Mouse (Mus musculus) liver, embryonic 14.5 days (tissue): ENCODE results near the gene Cys1. TPM values are rescaled to one million over a fixed set of nuclear protein-coding genes. Genes with fewer than 3 reads are reported as not detected.
A peak's percentile ranks its signal among the peaks of the same experiment; 100 is the strongest.

Source experiments
- ATAC-seq: fragments of 200-750 bp; cut with Nextera tagmentation; 2 replicates; pipeline ENCODE4 v1.8.0; 2017; ENCODE audit warnings: moderate number of reproducible peaks, mild to moderate bottlenecking, moderate library complexity; ENCODE audit not compliant: insufficient read depth
- DNase-seq, 3 experiments: peaks; one replicate each; pipeline ENCODE4 v3.0.0-alpha.2; 2012 to 2013; ENCODE audit warnings: low read depth in 3 of 3, low spot score in 3 of 3
- H3K27ac ChIP-seq: fragments of 300-500 bp; sonication (generic); 2 replicates; pipeline ENCODE4 v1.5.1; 2014; ENCODE audit warnings: moderate library complexity, mild to moderate bottlenecking, control low read depth, inconsistent platforms
- H3K27me3 ChIP-seq: fragments of 300-500 bp; sonication (generic); 2 replicates; pipeline ENCODE4 v1.6.1; 2014; ENCODE audit warnings: mild to moderate bottlenecking, low read length, moderate library complexity; ENCODE audit not compliant: control insufficient read depth, insufficient read depth
- H3K36me3 ChIP-seq: fragments of 300-500 bp; sonication (generic); replicated peaks from 2 replicates; pipeline ENCODE4 v1.6.1; 2014; ENCODE audit warnings: low read depth; ENCODE audit not compliant: control insufficient read depth, insufficient read depth
- H3K4me1 ChIP-seq, 2 experiments: fragments of 200-500 bp in 1 of 2; fragments of 300-500 bp in 1 of 2; sonication (generic) in 1 of 2; replicated peaks; 2 replicates each; pipeline ENCODE4 v1.6.1; 2012 to 2014; ENCODE audit warnings: antibody characterized with exemption in 1 of 2, inconsistent platforms in 1 of 2, low read length in 1 of 2; ENCODE audit not compliant: control insufficient read depth in 2 of 2, insufficient read depth in 2 of 2
- H3K4me2 ChIP-seq: fragments of 300-500 bp; sonication (generic); 2 replicates; pipeline ENCODE4 v1.6.1; 2014; ENCODE audit warnings: low read depth, mild to moderate bottlenecking, control low read depth, moderate library complexity
- H3K4me3 ChIP-seq, 2 experiments: fragments of 200-500 bp in 1 of 2; fragments of 300-500 bp in 1 of 2; sonication (generic) in 1 of 2; 2 replicates each; pipeline ENCODE4 v1.5.1; 2012 to 2014; ENCODE audit warnings: low read depth in 2 of 2, low read length in 2 of 2, mild to moderate bottlenecking in 2 of 2, control low read depth in 1 of 2, inconsistent platforms in 1 of 2, moderate library complexity in 1 of 2; ENCODE audit not compliant: insufficient read depth in 1 of 2
- H3K9ac ChIP-seq: fragments of 300-500 bp; sonication (generic); replicated peaks from 2 replicates; pipeline ENCODE4 v1.6.1; 2014; ENCODE audit warnings: mild to moderate bottlenecking, control low read depth, moderate library complexity
- H3K9me3 ChIP-seq: fragments of 300-500 bp; sonication (generic); 2 replicates; pipeline ENCODE4 v1.6.1; 2016; ENCODE audit warnings: low read length, mixed read lengths; ENCODE audit not compliant: control insufficient read depth
- CTCF ChIP-seq: IDR thresholded peaks from 2 replicates; pipeline ENCODE4 v1.5.1; 2016; ENCODE audit warnings: antibody characterized with exemption, low read depth, control low read depth
- EP300 ChIP-seq: IDR thresholded peaks from 2 replicates; pipeline ENCODE4 v1.6.1; 2016; ENCODE audit warnings: antibody characterized with exemption, low read depth
- WGBS: fragments of 180-500 bp; shearing (Covaris S2); extraction: QIAGEN DNeasy Blood & Tissue Kit; methylation state at CpG from one replicate; pipeline ENCODE4 v1.1.7; 2014; ENCODE audit not compliant: insufficient replicate concordance; 5-methylcytosine and 5-hydroxymethylcytosine counted together
- polyA plus RNA-seq, 2 experiments: library from polyadenylated mRNA; depleted of rRNA in 1 of 2; stranded (reverse) in 1 of 2; unstranded in 1 of 2; fragments of >200 nt; fragmentation: Nextera tagmentation in 1 of 2; extraction: Ambion mirVana in 1 of 2; gene quantifications; 2 replicates each; pipeline versions ENCODE4 v1.2.1 to v1.2.3; 2012 to 2014

The Cys1 gene
- polyA plus RNA-seq, 2 experiments: 0.28 to 0.74 TPM

- Histone ChIP-seq H3K27ac (peak overlapping the region; percentile 79), H3K4me2 (peak overlapping the region; percentile 47), H3K4me1 (peaks cover 34 to 46% of the 10 kb centered on the region in 2 experiments), H3K27me3 (no peaks in the 10 kb centered on the region), H3K36me3 (peaks cover 47% of the 10 kb centered on the region), H3K9ac (peak overlapping the region; percentile 38; the same call in 1 of the 2 replicates), H3K9me3 (no peaks in the 10 kb centered on the region), H3K4me3 (peak overlapping the region in 1 of 2 experiments; percentile 14; a peak in 2 of 4 replicates)
- ATAC-seq (peak; percentile 87), DNase-seq (peak in 1 of 3 experiments; percentile 74)
- peak; percentile 96 for TF ChIP-seq EP300
- TF ChIP-seq CTCF: no peak
- WGBS: 38% methylated on average over 2 of the region's 2 CpGs
Measured at GRCm38 (mm10) chr12:24715268-24715896, 33.8 kb upstream of the Cys1 start.

GRCm38 (mm10) chr12:24714579-24715255 is 33.1 kb upstream of the Cys1 start:
- H3K36me3 ChIP-seq: peaks cover 53% of the 10 kb centered on the region
- H3K9ac ChIP-seq: peak overlapping the region; percentile 38

GRCm38 (mm10) chr12:24712396-24712795 is 30.8 kb upstream of the Cys1 start:
- Histone ChIP-seq H3K27me3 (no peaks in the 10 kb centered on the region), H3K27ac (peak overlapping the region; percentile 31), H3K4me3 (peak overlapping the region; percentile 15 to 80), H3K9me3 (no peaks in the 10 kb centered on the region), H3K36me3 (peaks cover 63% of the 10 kb centered on the region), H3K4me1 (peaks cover 35 to 47% of the 10 kb centered on the region in 2 experiments), H3K4me2 (peak overlapping the region; percentile 98), H3K9ac (peak overlapping the region; percentile 36)
- WGBS: 74% methylated on average over 8 of the region's 8 CpGs
- no peak for DNase-seq
- TF ChIP-seq CTCF (no peak), EP300 (no peak)
- no peak for ATAC-seq

More at GRCm38 (mm10) chr12:24714579-24715255, 33.1 kb upstream of the Cys1 start:
- TF ChIP-seq EP300 (0 out of 2 replicates have a peak, but pooled peaks have one; percentile 9), CTCF (no peak)
- Histone ChIP-seq H3K4me2 (peak overlapping the region; percentile 47), H3K4me1 (peaks cover 35 to 47% of the 10 kb centered on the region in 2 experiments), H3K4me3 (peak overlapping the region in 1 of 2 experiments; percentile 14; a peak in 2 of 4 replicates), H3K27me3 (no peaks in the 10 kb centered on the region), H3K9me3 (no peaks in the 10 kb centered on the region), H3K27ac (peak overlapping the region; percentile 79)
- ATAC-seq (0 out of 2 replicates have a peak, but pooled peaks have one; percentile 9), DNase-seq (no peak)
- 48% methylated on average over 5 of the region's 5 CpGs for WGBS

GRCm38 (mm10) chr12:24710672-24711071 is 29.1 kb upstream of the Cys1 start:
- peak overlapping the region; percentile 66 to 80 for H3K4me3 ChIP-seq
- TF ChIP-seq EP300: no peak
- TF ChIP-seq CTCF: peak; percentile 83
- DNase-seq: peak in 2 of 3 experiments; percentile 57 to 68
- no peak for ATAC-seq
- no peaks in the 10 kb centered on the region for H3K27me3 ChIP-seq
- 61% methylated on average over 5 of the region's 5 CpGs for WGBS
- H3K27ac ChIP-seq: peak overlapping the region; percentile 84
- no peaks in the 10 kb centered on the region for H3K9me3 ChIP-seq
- H3K4me1 ChIP-seq: peaks cover 36 to 43% of the 10 kb centered on the region in 2 experiments
- H3K36me3 ChIP-seq: peaks cover 63% of the 10 kb centered on the region
- peak overlapping the region; percentile 90 for H3K9ac ChIP-seq
- H3K4me2 ChIP-seq: peak overlapping the region; percentile 98
